Mouse (Mus musculus) intestine, embryonic 16.5 days (tissue): ENCODE data around the gene Nr4a1. TPM values are rescaled to one million over a fixed set of nuclear protein-coding genes. Genes with fewer than 3 reads are reported as not detected.

Source experiments
- ATAC-seq: fragments of 200-750 bp; cut with Nextera tagmentation; 2 replicates; pipeline ENCODE4 v1.8.0; 2017; ENCODE audit warnings: moderate TSS enrichment, moderate library complexity
- H3K27ac ChIP-seq: fragments of 300-500 bp; sonication (generic); 2 replicates; pipeline ENCODE4 v1.5.1; 2014; ENCODE audit warnings: mild to moderate bottlenecking, low read length
- H3K27me3 ChIP-seq: fragments of 300-500 bp; sonication (generic); replicated peaks from 2 replicates; pipeline ENCODE4 v1.6.1; 2014; ENCODE audit warnings: low read length, control low read depth, mixed read lengths; ENCODE audit not compliant: control insufficient read depth, insufficient read depth
- H3K36me3 ChIP-seq: fragments of 300-500 bp; sonication (generic); 2 replicates; pipeline ENCODE4 v1.6.1; 2014; ENCODE audit warnings: low read length, control low read depth; ENCODE audit not compliant: control insufficient read depth, insufficient read depth
- H3K4me1 ChIP-seq: fragments of 300-500 bp; sonication (generic); 2 replicates; pipeline ENCODE4 v1.6.1; 2014; ENCODE audit warnings: low read length, control low read depth, mixed read lengths; ENCODE audit not compliant: control insufficient read depth, insufficient read depth
- H3K4me2 ChIP-seq: fragments of 300-500 bp; sonication (generic); 2 replicates; pipeline ENCODE4 v1.6.1; 2014; ENCODE audit warnings: low read depth, low read length, control low read depth
- H3K4me3 ChIP-seq: fragments of 300-500 bp; sonication (generic); 2 replicates; pipeline ENCODE4 v1.5.1; 2014; ENCODE audit warnings: mild to moderate bottlenecking, low read length
- H3K9ac ChIP-seq: fragments of 300-500 bp; sonication (generic); 2 replicates; pipeline ENCODE4 v1.6.1; 2014; ENCODE audit warnings: low read depth, low read length
- H3K9me3 ChIP-seq: fragments of 300-500 bp; sonication (generic); 2 replicates; pipeline ENCODE4 v1.6.1; 2016; ENCODE audit warnings: low read length, control low read depth; ENCODE audit not compliant: control insufficient read depth
- WGBS: fragments of 180-500 bp; shearing (Covaris S2); extraction: QIAGEN DNeasy Blood & Tissue Kit; methylation state at CpG from one replicate; pipeline ENCODE4 v1.1.7; 2014; 5-methylcytosine and 5-hydroxymethylcytosine counted together
- polyA plus RNA-seq: library from polyadenylated mRNA; unstranded; fragments of >200 nt; fragmentation: Nextera tagmentation; extraction: Ambion mirVana; gene quantifications from 2 replicates; pipeline ENCODE4 v1.2.1, GENCODE M21; 2015

Gene Nr4a1
- polyA plus RNA-seq, 1 experiment from 2014 or later = 10.0 TPM

DNA sequence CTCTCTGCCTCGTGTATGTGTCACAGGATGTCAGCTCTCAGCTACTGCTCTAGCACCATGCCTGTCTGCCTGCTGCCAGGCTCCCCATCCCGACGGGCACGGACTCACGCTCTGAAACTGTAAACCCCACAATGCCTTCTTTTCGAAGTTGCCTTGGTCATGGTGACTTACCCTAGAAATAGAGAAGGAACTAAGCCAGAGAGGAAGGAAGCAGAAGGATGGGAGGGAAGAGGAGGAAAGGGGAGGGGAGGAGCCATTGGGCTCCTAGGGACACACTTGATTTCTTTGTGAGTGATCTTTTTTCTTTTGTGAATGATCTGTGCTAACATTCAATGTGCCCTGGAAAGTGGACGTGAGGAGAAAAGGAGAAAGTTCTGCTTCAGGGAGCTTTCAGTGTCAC is 43.9 kb downstream of the Nr4a1 start:
- H3K9me3 ChIP-seq = no peaks in the 10 kb centered on the region
- peaks cover 12% of the 10 kb centered on the region; the same call in 1 of the 2 replicates for H3K4me1 ChIP-seq
- H3K9ac ChIP-seq = peak overlapping the region; percentile 48; the same call in 1 of the 2 replicates
- no peak overlapping the region for H3K4me3 ChIP-seq
- no peaks in the 10 kb centered on the region for H3K27me3 ChIP-seq
- 50% methylated on average over 7 of the region's 7 CpGs for WGBS
- no peak overlapping the region for H3K4me2 ChIP-seq
- no peak overlapping the region for H3K27ac ChIP-seq
- no peak for ATAC-seq
- no peaks in the 10 kb centered on the region for H3K36me3 ChIP-seq

DNA sequence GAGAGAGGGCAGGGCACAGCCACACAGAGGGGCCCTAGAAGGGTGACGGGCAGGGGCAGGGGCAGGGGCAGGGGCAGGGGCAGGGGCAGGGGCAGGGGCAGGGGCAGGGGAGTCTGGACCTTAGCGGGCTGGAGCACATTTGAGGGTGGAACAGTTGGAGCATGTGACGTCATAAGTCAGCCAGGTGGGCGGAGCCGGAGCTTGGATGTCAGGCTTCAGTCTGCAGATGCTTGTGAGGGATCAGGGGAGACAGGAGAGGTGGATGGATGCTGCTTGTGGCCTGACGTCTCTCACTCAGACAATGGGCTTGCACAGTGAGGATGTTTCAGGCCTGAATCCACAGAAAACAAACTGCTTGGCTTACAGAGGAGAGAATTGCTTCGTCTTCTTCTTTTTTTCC is 44.5 kb downstream of the Nr4a1 start:
- no peak overlapping the region for H3K27ac ChIP-seq
- ATAC-seq = no peak
- WGBS = 29% methylated on average over 6 of the region's 7 CpGs
- H3K9ac ChIP-seq = peak overlapping the region; percentile 48; the same call in 1 of the 2 replicates
- no peak overlapping the region for H3K4me2 ChIP-seq
- no peaks in the 10 kb centered on the region for H3K9me3 ChIP-seq
- no peaks in the 10 kb centered on the region for H3K36me3 ChIP-seq
- no peaks in the 10 kb centered on the region for H3K27me3 ChIP-seq
- H3K4me1 ChIP-seq = peaks cover 7% of the 10 kb centered on the region; the same call in 1 of the 2 replicates
- H3K4me3 ChIP-seq = no peak overlapping the region

DNA sequence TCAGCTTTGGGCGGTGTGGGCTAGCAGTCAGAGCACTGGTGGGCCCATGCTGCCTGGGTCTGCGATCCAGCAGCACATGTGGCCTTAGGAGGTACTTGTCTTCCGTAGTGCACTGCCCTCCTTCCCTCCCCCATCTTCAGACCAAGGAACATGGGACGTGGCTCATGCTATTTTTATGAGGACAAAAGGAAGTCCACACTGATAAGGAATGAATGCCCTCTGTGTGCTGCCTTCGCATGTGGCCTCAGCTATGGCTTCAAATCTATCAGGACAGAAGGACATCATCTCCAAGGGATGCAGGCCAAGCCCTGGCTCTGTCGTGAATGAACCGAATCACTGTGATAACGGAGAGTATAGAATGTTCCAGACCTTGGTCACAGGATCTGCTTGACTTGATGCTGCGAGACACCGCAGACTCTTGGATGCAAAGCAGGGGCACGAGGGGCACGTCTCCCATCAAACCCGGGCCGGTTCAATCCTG is 45.5 kb downstream of the Nr4a1 start:
- no peak overlapping the region for H3K4me3 ChIP-seq
- H3K36me3 ChIP-seq = no peaks in the 10 kb centered on the region
- H3K9ac ChIP-seq = no peak overlapping the region
- no peak overlapping the region for H3K4me2 ChIP-seq
- H3K27ac ChIP-seq = no peak overlapping the region
- 69% methylated on average over 14 of the region's 14 CpGs for WGBS
- peak; percentile 38; the same call in 1 of the 2 replicates for ATAC-seq
- no peaks in the 10 kb centered on the region for H3K27me3 ChIP-seq
- H3K4me1 ChIP-seq = peaks cover 7% of the 10 kb centered on the region; the same call in 1 of the 2 replicates
- no peaks in the 10 kb centered on the region for H3K9me3 ChIP-seq

DNA sequence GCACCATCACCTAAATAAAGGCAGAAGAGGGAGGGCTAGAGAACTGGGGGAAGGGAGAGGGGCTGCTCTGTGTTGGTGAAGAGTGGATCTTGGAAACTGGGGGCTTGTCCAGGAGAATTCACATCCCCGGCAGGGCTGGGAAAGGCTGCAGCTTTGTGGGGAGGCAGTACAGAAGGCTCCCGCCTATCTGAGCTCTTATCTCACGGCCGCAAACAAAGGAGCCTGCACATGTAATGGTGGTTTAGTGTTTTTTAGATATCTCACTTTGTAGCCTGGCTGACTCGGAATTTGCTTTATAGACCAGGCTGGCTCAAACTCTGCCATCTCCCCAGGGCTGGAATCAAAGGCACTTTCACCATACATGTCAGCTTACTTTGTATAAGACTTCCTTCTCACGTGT is 46.1 kb downstream of the Nr4a1 start:
- H3K4me3 ChIP-seq = no peak overlapping the region
- no peak overlapping the region for H3K4me2 ChIP-seq
- H3K4me1 ChIP-seq = peaks cover 7% of the 10 kb centered on the region; the same call in 1 of the 2 replicates
- H3K9ac ChIP-seq = no peak overlapping the region
- no peaks in the 10 kb centered on the region for H3K27me3 ChIP-seq
- H3K27ac ChIP-seq = no peak overlapping the region
- ATAC-seq = no peak
- no peaks in the 10 kb centered on the region for H3K36me3 ChIP-seq
- WGBS = 52% methylated on average over 6 of the region's 6 CpGs
- H3K9me3 ChIP-seq = no peaks in the 10 kb centered on the region

DNA sequence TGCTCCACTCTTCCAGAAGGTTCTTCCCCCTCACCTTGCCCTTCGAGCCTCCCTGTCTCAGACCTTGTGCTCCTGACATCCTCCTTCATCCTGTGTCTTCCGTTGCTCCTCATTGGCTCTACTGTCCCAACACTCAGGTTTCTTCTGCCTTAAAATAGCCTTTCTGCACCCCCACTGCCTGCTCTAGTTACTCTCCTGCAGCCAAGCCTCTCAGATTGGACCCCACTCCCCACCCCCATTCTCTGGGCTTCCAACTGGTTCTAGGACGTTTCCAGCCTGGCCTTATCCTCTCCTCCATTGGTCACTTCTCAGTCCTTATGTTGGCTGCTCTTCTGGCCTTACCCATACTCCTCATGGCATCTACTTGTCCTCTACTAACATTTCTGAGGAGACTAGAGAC is 48.1 kb downstream of the Nr4a1 start:
- H3K4me2 ChIP-seq = no peak overlapping the region
- 81% methylated on average over 3 of the region's 3 CpGs for WGBS
- H3K4me1 ChIP-seq = peaks cover 7% of the 10 kb centered on the region; the same call in 1 of the 2 replicates
- H3K9ac ChIP-seq = no peak overlapping the region
- no peaks in the 10 kb centered on the region for H3K36me3 ChIP-seq
- H3K27ac ChIP-seq = no peak overlapping the region
- no peaks in the 10 kb centered on the region for H3K27me3 ChIP-seq
- H3K9me3 ChIP-seq = no peaks in the 10 kb centered on the region
- ATAC-seq = no peak
- no peak overlapping the region for H3K4me3 ChIP-seq

DNA sequence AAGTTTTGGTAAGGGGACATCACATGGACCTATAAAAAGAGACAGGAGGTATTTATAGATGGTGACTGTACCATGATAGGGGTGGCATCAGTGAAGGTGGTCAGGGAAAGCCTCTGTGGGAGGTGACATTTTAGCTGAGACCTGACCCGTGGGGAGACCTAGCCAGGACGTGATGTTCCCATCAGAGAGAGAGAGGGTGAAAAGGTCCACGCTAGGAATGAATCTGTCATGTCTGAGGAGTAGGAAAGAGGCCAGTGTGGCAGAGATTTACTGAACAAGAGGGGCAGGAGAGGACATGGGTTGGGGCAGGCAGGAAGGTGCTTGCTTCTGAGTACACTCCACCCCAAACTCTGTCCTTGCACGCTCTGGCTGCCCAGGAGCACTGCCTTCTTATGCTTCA is 49.8 kb downstream of the Nr4a1 start:
- 81% methylated on average over 4 of the region's 4 CpGs for WGBS
- Histone ChIP-seq H3K4me2 (no peak overlapping the region), H3K4me1 (0 out of 2 replicates have a peak, but pooled peaks cover 8% of the 10 kb centered on the region), H3K27ac (no peak overlapping the region), H3K27me3 (no peaks in the 10 kb centered on the region), H3K36me3 (no peaks in the 10 kb centered on the region), H3K4me3 (no peak overlapping the region), H3K9me3 (no peaks in the 10 kb centered on the region), H3K9ac (no peak overlapping the region)
- no peak for ATAC-seq

DNA sequence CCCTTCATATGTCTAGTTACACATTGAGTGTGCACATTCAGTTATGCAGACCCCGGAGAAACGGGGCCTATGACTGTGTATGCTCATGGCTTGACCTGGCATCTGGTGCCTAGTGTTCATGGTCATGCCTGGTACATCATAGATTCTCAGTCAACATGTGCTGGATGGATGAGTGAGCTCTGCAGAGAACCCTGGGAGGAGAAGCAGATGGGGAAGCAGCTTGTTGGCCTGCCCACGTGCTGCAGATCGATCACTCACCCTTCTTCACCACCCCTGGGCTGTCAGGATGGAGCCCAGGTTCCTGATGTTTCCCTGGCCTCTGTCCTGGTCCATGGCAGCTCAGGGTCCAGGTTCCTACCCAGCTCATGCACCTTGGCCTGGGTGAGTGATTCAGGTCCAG is 52.4 kb downstream of the Nr4a1 start:
- H3K4me2 ChIP-seq = no peak overlapping the region
- 85% methylated on average over 4 of the region's 4 CpGs for WGBS
- H3K4me3 ChIP-seq = no peak overlapping the region
- H3K9ac ChIP-seq = no peak overlapping the region
- H3K9me3 ChIP-seq = no peaks in the 10 kb centered on the region
- no peaks in the 10 kb centered on the region for H3K27me3 ChIP-seq
- H3K27ac ChIP-seq = no peak overlapping the region
- peaks cover 6% of the 10 kb centered on the region for H3K4me1 ChIP-seq
- no peak for ATAC-seq
- no peaks in the 10 kb centered on the region for H3K36me3 ChIP-seq

DNA sequence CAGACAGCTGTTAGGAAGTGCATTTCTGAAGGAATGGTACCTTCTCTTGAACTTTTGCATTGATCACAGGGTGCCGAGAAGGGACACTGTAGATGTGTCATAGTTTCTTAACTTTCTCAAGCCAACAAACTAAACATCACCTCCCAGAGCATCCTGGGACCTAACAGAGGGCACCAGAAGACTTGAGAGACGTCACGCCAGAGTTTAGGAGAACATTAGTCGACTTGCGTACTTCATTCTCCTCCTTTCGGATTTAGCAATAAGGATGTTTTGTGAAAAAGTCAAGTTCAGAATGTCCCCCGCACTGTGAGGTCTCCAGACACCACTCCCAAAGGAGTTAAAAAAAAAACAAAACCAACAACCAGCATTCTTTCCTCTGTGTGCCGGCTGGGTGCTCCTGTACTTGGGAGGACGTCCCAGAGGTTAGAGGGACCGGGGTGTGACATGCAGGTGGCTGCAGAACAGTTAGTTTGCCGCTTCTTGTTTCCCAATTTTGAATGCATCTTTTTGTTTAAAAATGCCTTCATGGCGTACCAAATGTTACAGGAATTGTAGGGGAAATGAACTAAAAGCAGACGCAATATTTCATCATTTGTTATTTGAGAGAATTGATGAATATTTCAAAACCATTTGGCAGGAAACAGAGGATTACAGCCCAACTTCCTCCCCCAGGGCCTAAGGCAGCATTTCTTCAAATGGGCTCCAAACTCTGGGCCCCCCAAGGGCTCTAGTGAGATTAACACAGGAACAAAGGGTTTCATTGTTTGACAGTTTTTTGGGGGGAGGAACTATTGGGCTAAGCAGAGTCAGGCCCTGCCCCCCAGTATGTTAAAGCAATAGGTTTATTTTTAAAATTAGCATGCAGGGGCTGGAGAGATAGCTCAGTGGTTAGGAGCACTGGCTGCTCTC is 54.6 kb downstream of the Nr4a1 start:
- no peaks in the 10 kb centered on the region for H3K36me3 ChIP-seq
- no peak overlapping the region for H3K27ac ChIP-seq
- H3K4me1 ChIP-seq = peaks cover 6% of the 10 kb centered on the region
- H3K4me2 ChIP-seq = no peak overlapping the region
- H3K9me3 ChIP-seq = no peaks in the 10 kb centered on the region
- 62% methylated on average over 13 of the region's 13 CpGs for WGBS
- no peak overlapping the region for H3K9ac ChIP-seq
- H3K4me3 ChIP-seq = no peak overlapping the region
- no peak for ATAC-seq
- H3K27me3 ChIP-seq = no peaks in the 10 kb centered on the region

DNA sequence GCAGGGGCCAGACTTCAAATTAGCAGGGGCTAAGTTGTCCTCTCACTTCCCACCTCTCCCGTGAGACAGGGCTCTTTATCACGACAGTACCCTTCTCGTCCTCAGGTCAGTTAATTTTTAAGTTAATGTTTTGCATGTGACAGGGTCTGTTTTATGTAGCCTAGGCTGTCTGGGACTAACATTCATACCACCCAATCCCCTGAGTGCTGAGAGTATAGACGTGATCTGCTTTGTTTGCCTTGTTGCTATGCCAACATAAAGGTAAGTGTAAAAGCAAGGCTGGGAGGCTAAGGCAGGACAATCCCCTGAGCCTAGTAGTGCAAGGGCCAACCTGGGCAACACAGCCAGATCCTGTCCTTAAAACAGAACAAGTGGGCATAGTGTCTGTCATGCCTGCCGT is 55.4 kb downstream of the Nr4a1 start:
- H3K27ac ChIP-seq = no peak overlapping the region
- H3K4me1 ChIP-seq = peaks cover 6% of the 10 kb centered on the region
- no peak overlapping the region for H3K4me2 ChIP-seq
- H3K4me3 ChIP-seq = no peak overlapping the region
- H3K9me3 ChIP-seq = no peaks in the 10 kb centered on the region
- no peaks in the 10 kb centered on the region for H3K36me3 ChIP-seq
- H3K9ac ChIP-seq = no peak overlapping the region
- no peaks in the 10 kb centered on the region for H3K27me3 ChIP-seq
- 30% methylated on average over 5 of the region's 5 CpGs for WGBS
- no peak for ATAC-seq
